Mouse (Mus musculus): ENCODE results near the gene Clec4g. TPM values are rescaled to one million over a fixed set of nuclear protein-coding genes. Genes with fewer than 3 reads are reported as not detected.

Clec4g gene
- total and polyA plus RNA-seq, 2 experiments, result 57.7 to 133 TPM

- DNase-seq (ENCODE audit: extremely low read depth, low read depth, low spot score), result no peak
- Histone ChIP-seq H3K79me2 (ENCODE audit: control insufficient read depth, insufficient read depth, low read length) (no peaks in the 10 kb centered on the region), H3K27ac (replicated peaks; ENCODE audit: insufficient read depth, low read depth, low read length) (no peak overlapping the region), H3K27me3 (ENCODE audit: control insufficient read depth, insufficient read depth, low read length) (no peaks in the 10 kb centered on the region), H3K36me3 (ENCODE audit: control insufficient read depth, insufficient read depth, low read length) (no peaks in the 10 kb centered on the region), H3K9ac (ENCODE audit: low read depth, low read length) (no peak overlapping the region), H3K4me3 (ENCODE audit: insufficient read depth, low read depth, low read length) (no peak overlapping the region), H3K4me1 (ENCODE audit: control insufficient read depth, insufficient read depth, low read length) (peaks cover 1% of the 10 kb centered on the region; the same call in 1 of the 2 replicates)
- TF ChIP-seq CTCF (IDR thresholded peaks at IDR 0.05; ENCODE audit: low read depth, low read length) (no peak), POLR2A (IDR thresholded peaks at IDR 0.05; ENCODE audit: extremely low read depth, insufficient read depth, low read length) (no peak)
- WGBS, result 72% methylated on average over 2 of the region's 2 CpGs
Measured at GRCm38 (mm10) chr8:3670388-3670787, 50.1 kb downstream of the Clec4g start.

DNA sequence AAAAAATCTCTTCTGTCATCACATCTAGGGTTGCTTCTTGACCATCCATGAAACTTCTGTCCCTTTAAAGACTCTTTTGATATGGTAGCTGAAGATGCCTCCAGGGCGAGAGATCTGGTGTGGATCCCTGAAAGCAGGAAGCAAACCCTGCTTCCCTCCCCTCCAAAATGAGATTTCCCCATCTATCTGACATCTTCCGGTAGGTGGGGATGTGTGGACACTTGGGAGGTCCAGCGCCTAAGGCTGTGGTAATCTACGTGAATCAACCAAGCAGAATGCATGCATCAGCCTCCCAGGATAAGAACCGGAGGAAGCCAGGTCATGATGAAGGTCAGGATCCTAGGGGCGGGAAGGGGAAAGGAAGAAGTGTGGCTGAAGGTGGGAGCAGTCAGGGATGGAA is 54.9 kb downstream of the Clec4g start, which contains the start of gene Mcemp1:
TSS of gene Mcemp1 (plus strand) at position 248 of the 400 bp plus-strand sequence.
- Histone ChIP-seq H3K27ac (replicated peaks; ENCODE audit: insufficient read depth, low read depth, low read length) (no peak within 1 kb of the TSS), H3K4me3 (ENCODE audit: insufficient read depth, low read depth, low read length) (no peak within 1 kb of the TSS)

DNA sequence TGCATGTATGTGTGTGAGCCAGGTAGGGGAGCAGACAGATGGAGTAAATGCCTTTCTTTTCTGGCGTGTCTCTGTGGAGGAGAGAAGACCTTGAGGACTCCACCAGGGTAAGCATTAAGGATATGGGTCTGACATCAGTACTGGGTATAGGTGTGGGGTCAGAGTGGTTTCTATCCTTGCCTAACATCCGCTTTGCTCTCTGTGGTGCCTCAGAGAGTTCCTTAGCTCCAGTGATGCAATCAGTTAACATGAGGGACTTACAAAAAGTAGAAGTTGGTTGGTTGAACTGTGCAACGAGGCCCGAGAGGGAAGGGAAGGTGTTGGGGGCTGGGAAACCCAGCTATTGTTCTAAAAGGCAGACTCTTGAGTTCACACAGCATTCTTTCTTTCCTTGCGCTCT is 56.0 kb downstream of the Clec4g start:
- no peak overlapping the region for H3K27ac ChIP-seq (replicated peaks; ENCODE audit: insufficient read depth, low read depth, low read length)
- 52% methylated on average over 5 of the region's 5 CpGs for WGBS
- H3K4me3 ChIP-seq (ENCODE audit: insufficient read depth, low read depth, low read length), result no peak overlapping the region
- H3K36me3 ChIP-seq (ENCODE audit: control insufficient read depth, insufficient read depth, low read length), result no peaks in the 10 kb centered on the region
- H3K9ac ChIP-seq (ENCODE audit: low read depth, low read length), result no peak overlapping the region
- no peak for DNase-seq (ENCODE audit: extremely low read depth, low read depth, low spot score)
- no peaks in the 10 kb centered on the region for H3K27me3 ChIP-seq (ENCODE audit: control insufficient read depth, insufficient read depth, low read length)
- no peaks in the 10 kb centered on the region for H3K79me2 ChIP-seq (ENCODE audit: control insufficient read depth, insufficient read depth, low read length)
- TF ChIP-seq CTCF (IDR thresholded peaks at IDR 0.05; ENCODE audit: low read depth, low read length) (no peak), POLR2A (IDR thresholded peaks at IDR 0.05; ENCODE audit: extremely low read depth, insufficient read depth, low read length) (no peak)
- no peaks in the 10 kb centered on the region for H3K4me1 ChIP-seq (ENCODE audit: control insufficient read depth, insufficient read depth, low read length)

More for the DNA sequence above, 54.9 kb downstream of the Clec4g start, which contains the start of gene Mcemp1:
- no peak within 1 kb of the TSS for H3K9ac ChIP-seq (ENCODE audit: low read depth, low read length)
- DNase-seq (ENCODE audit: extremely low read depth, low read depth, low spot score), result no peak
- H3K4me1 ChIP-seq (ENCODE audit: control insufficient read depth, insufficient read depth, low read length), result no peaks in the 10 kb centered on the region
- 70% methylated on average over 6 of the region's 6 CpGs for WGBS
- no peaks in the 10 kb centered on the region for H3K27me3 ChIP-seq (ENCODE audit: control insufficient read depth, insufficient read depth, low read length)
- no peaks in the 10 kb centered on the region for H3K79me2 ChIP-seq (ENCODE audit: control insufficient read depth, insufficient read depth, low read length)
- no peaks in the 10 kb centered on the region for H3K36me3 ChIP-seq (ENCODE audit: control insufficient read depth, insufficient read depth, low read length)
- TF ChIP-seq CTCF (IDR thresholded peaks at IDR 0.05; ENCODE audit: low read depth, low read length), result no peak
- TF ChIP-seq POLR2A (IDR thresholded peaks at IDR 0.05; ENCODE audit: extremely low read depth, insufficient read depth, low read length), result no peak

DNA sequence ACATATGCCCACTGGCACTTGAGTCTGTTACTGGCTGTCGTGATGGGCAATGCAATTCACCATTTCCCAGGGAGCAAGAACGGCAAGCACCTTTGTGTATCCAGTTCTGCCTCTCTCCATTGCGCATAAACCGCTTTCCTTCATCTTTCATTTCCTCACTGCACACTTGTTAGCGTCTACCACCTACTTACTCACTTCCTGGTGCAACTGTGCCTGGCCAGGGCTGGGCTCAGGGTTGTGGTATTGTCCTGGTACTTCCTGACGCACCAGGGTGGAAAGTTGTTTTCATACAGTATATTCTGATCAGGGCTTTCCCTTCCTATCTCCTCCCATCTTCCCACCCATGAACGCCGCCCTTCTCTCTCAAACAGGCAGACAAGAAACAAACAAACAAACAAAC is 59.6 kb downstream of the Clec4g start:
- TF ChIP-seq POLR2A (IDR thresholded peaks at IDR 0.05; ENCODE audit: extremely low read depth, insufficient read depth, low read length) (no peak), CTCF (IDR thresholded peaks at IDR 0.05; ENCODE audit: low read depth, low read length) (no peak)
- Histone ChIP-seq H3K27me3 (ENCODE audit: control insufficient read depth, insufficient read depth, low read length) (no peaks in the 10 kb centered on the region), H3K4me3 (ENCODE audit: insufficient read depth, low read depth, low read length) (no peak overlapping the region), H3K79me2 (ENCODE audit: control insufficient read depth, insufficient read depth, low read length) (no peaks in the 10 kb centered on the region), H3K9ac (ENCODE audit: low read depth, low read length) (no peak overlapping the region), H3K4me1 (ENCODE audit: control insufficient read depth, insufficient read depth, low read length) (no peaks in the 10 kb centered on the region), H3K27ac (replicated peaks; ENCODE audit: insufficient read depth, low read depth, low read length) (no peak overlapping the region), H3K36me3 (ENCODE audit: control insufficient read depth, insufficient read depth, low read length) (no peaks in the 10 kb centered on the region)
- 72% methylated on average over 8 of the region's 8 CpGs for WGBS
- DNase-seq (ENCODE audit: extremely low read depth, low read depth, low spot score), result no peak

Other genes with a start within 250 kb of the Clec4g start
- gene Tex45, start 249.8 kb downstream of the Clec4g start, total RNA-seq (2014; rRNA removed), result 0.07 TPM in 1 of 2 replicates, not detected in the other
- gene Tex45, start 249.8 kb downstream of the Clec4g start, polyA plus RNA-seq (2012; rRNA removed), result 0.28 TPM in 1 of 2 replicates, not detected in the other
- 2.7 and 4.4 TPM in 2 replicates for gene Zfp358, start 227.5 kb downstream of the Clec4g start, total RNA-seq (2014; rRNA removed)
- gene Zfp358, start 227.5 kb downstream of the Clec4g start, polyA plus RNA-seq (2012; rRNA removed), result 20.8 and 25.9 TPM in 2 replicates
- gene Mcoln1, start 220.2 kb downstream of the Clec4g start, total RNA-seq (2014; rRNA removed), result 38.1 and 44.2 TPM in 2 replicates
- gene Mcoln1, start 220.2 kb downstream of the Clec4g start, polyA plus RNA-seq (2012; rRNA removed), result 210 and 227 TPM in 2 replicates
- gene Pnpla6, start 205.3 kb downstream of the Clec4g start, total RNA-seq (2014; rRNA removed), result 14.4 and 15.9 TPM in 2 replicates
- 25.8 and 36.5 TPM in 2 replicates for gene Pnpla6, start 205.3 kb downstream of the Clec4g start, polyA plus RNA-seq (2012; rRNA removed)
- gene C330021F23Rik, start 152.7 kb downstream of the Clec4g start, total RNA-seq (2014; rRNA removed), result 5.9 and 7.4 TPM in 2 replicates
- 9.0 and 10.0 TPM in 2 replicates for gene C330021F23Rik, start 152.7 kb downstream of the Clec4g start, polyA plus RNA-seq (2012; rRNA removed)
- 4.1 and 6.5 TPM in 2 replicates for gene Camsap3, start 133.4 kb downstream of the Clec4g start, total RNA-seq (2014; rRNA removed)
- 12.8 and 19.6 TPM in 2 replicates for gene Camsap3, start 133.4 kb downstream of the Clec4g start, polyA plus RNA-seq (2012; rRNA removed)
- 14.9 and 15.2 TPM in 2 replicates for gene Xab2, start 99.3 kb downstream of the Clec4g start, total RNA-seq (2014; rRNA removed)
- gene Xab2, start 99.3 kb downstream of the Clec4g start, polyA plus RNA-seq (2012; rRNA removed), result 21.1 and 26.8 TPM in 2 replicates
- 26.1 and 28.1 TPM in 2 replicates for gene Pet100, start 99.1 kb downstream of the Clec4g start, total RNA-seq (2014; rRNA removed)
- 12.2 and 12.8 TPM in 2 replicates for gene Pet100, start 99.1 kb downstream of the Clec4g start, polyA plus RNA-seq (2012; rRNA removed)
- gene Pcp2, start 95.1 kb downstream of the Clec4g start, total RNA-seq (2014; rRNA removed), result not detected in 2 replicates
- gene Pcp2, start 95.1 kb downstream of the Clec4g start, polyA plus RNA-seq (2012; rRNA removed), result not detected in 2 replicates
- gene Stxbp2, start 89.7 kb downstream of the Clec4g start, total RNA-seq (2014; rRNA removed), result 33.6 and 37.5 TPM in 2 replicates
- 54.0 and 78.2 TPM in 2 replicates for gene Stxbp2, start 89.7 kb downstream of the Clec4g start, polyA plus RNA-seq (2012; rRNA removed)
- gene Retn, start 64.9 kb downstream of the Clec4g start, total RNA-seq (2014; rRNA removed), result 0.09 and 0.54 TPM in 2 replicates
- not detected in 2 replicates for gene Retn, start 64.9 kb downstream of the Clec4g start, polyA plus RNA-seq (2012; rRNA removed)
- gene Mcemp1, start 54.9 kb downstream of the Clec4g start, total RNA-seq (2014; rRNA removed), result 0.28 TPM in 1 of 2 replicates, not detected in the other
- gene Mcemp1, start 54.9 kb downstream of the Clec4g start, polyA plus RNA-seq (2012; rRNA removed), result 0.11 TPM in 1 of 2 replicates, not detected in the other
- 1.9 and 2.6 TPM in 2 replicates for gene Fcor, start 48.3 kb downstream of the Clec4g start, total RNA-seq (2014; rRNA removed)
- gene Fcor, start 48.3 kb downstream of the Clec4g start, polyA plus RNA-seq (2012; rRNA removed), result 1.1 and 5.7 TPM in 2 replicates
- 15.3 and 18.3 TPM in 2 replicates for gene Trappc5, start 44.4 kb downstream of the Clec4g start, total RNA-seq (2014; rRNA removed)
- gene Trappc5, start 44.4 kb downstream of the Clec4g start, polyA plus RNA-seq (2012; rRNA removed), result 22.5 and 25.0 TPM in 2 replicates
- 0.09 and 0.27 TPM in 2 replicates for gene Fcer2a, start 26.5 kb downstream of the Clec4g start, total RNA-seq (2014; rRNA removed)
- 0.49 and 0.51 TPM in 2 replicates for gene Fcer2a, start 26.5 kb downstream of the Clec4g start, polyA plus RNA-seq (2012; rRNA removed)
- 0.09 and 0.40 TPM in 2 replicates for gene Cd209a, start 28.3 kb upstream of the Clec4g start, total RNA-seq (2014; rRNA removed)
- 0.28 and 0.41 TPM in 2 replicates for gene Cd209a, start 28.3 kb upstream of the Clec4g start, polyA plus RNA-seq (2012; rRNA removed)
- not detected in 2 replicates for gene Cd209e, start 133.7 kb upstream of the Clec4g start, total RNA-seq (2014; rRNA removed)
- gene Cd209e, start 133.7 kb upstream of the Clec4g start, polyA plus RNA-seq (2012; rRNA removed), result not detected in 2 replicates
- not detected in 2 replicates for gene Cd209d, start 157.9 kb upstream of the Clec4g start, total RNA-seq (2014; rRNA removed)
- not detected in 2 replicates for gene Cd209d, start 157.9 kb upstream of the Clec4g start, polyA plus RNA-seq (2012; rRNA removed)
- gene Cd209b, start 206.2 kb upstream of the Clec4g start, total RNA-seq (2014; rRNA removed), result 0.28 TPM in 1 of 2 replicates, not detected in the other
- 0.09 and 0.22 TPM in 2 replicates for gene Cd209b, start 206.2 kb upstream of the Clec4g start, polyA plus RNA-seq (2012; rRNA removed)
- not detected in 2 replicates for gene Cd209c, start 234.1 kb upstream of the Clec4g start, total RNA-seq (2014; rRNA removed)
- not detected in 2 replicates for gene Cd209c, start 234.1 kb upstream of the Clec4g start, polyA plus RNA-seq (2012; rRNA removed)

Measured in liver, adult 2 months (tissue).